Mouse (Mus musculus) layer of hippocampus, postnatal 10 days (tissue): ENCODE measurements around the gene Bloc1s5. TPM values are rescaled to one million over a fixed set of nuclear protein-coding genes. Genes with fewer than 3 reads are reported as not detected.
"Not testable (repeated sequence)": the region's sequence is repeated elsewhere in the genome, so short reads cannot be mapped to it uniquely, and the experiment has no call there.

Experiments used
- DNase-seq, 2 experiments: peaks; one replicate each; pipeline ENCODE4 v3.0.0; 2021; ENCODE audit warnings: low spot score in 2 of 2
- total RNA-seq, 2 experiments: library from RNA; stranded (reverse); gene quantifications; 2 replicates each; pipeline ENCODE4 v1.2.3; 2021

Bloc1s5 gene
- total RNA-seq, 2 experiments from 2014 or later: 11.1 to 12.3 TPM

DNA sequence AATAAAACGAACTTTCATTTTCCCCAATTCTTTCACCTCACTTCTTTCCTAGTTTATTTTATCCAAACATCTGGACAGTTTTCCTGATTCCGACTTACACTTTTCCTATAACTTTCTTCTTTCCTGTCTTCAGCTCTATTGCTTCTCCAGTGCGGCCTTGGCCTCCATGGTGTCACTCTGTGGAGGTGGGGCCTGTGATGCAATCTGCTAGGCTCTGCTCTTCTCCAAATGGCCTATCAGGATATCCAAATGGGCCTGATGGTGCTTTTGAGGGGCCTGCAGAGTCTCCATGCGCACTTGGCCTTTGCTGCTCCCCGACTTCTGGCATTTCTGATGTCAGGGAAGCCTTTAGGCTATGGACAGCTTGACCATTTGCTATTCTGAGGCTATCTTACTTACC is 11.6 kb downstream of the Bloc1s5 start:
- DNase-seq: no peak

DNA sequence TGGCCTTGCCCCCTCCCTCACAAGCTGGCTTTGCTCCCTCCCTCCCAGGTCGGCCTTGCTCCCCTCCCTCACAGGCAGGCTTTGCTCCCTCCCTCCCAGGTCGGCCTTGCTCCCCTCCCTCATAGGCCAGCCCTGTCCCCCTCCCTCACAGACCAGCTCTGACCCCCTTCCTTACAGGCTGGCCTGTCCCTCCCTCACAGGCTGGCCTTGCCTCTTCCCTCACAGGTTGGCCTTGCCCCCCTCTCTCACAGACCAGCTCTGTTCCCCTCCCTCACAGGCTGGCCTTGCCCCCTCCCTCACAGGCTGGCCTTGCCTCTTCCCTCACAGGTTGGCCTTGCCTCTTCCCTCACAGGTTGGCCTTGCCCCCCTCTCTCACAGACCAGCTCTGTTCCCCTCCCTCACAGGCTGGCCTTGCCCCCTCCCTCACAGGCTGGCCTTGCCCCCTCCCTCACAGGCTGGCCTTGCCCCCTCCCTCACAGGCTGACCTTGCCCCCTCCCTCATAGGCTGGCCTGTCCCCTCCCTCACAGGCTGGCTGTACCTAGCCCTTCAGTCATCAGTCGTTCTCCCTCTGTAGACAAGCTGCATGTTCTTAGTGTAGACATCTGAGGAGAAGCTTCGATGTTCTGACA is 16.8 kb downstream of the Bloc1s5 start:
- DNase-seq: not testable (repeated sequence)

DNA sequence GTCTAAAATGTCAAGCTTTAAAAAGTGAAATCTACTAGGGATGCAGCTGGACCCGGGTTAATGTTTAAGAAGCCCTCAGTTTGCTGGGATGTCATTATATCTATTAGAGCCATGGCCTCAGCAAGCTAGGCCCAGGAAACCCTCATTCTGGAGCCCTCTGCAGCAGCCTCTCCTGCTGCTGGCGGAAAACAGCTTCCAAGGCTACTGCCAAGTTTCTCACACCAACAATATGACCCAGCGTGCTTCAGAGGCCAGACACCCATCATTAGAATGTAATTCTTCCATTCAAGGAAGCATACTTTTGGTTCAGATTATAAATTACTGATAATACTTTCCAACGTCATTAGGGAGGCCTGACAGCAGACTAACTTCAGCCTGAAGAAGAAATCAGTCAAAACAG is 18.0 kb downstream of the Bloc1s5 start:
- DNase-seq: no peak

- no peak for DNase-seq
Observed at GRCm38 (mm10) chr13:38615656-38616055, 19.3 kb downstream of the Bloc1s5 start.

DNA sequence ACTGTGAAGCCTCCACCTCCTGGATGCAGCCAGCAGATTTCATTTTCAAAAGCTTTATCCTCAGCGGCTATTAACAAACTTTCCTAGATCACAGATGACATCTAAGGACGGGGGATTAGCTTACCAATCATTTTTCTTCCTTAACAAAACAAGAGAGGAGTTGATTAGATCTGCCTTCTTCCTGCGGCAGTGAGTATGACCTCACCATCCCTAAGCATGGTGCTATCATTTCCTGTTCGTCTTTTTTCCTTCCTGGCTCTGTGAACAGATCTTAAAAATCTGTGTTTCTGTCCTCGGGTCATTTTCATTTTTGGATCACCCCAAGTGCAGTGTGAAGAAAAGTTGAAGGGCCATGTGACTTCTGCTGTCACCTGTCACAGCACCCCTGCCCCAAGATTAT is 20.6 kb downstream of the Bloc1s5 start:
- DNase-seq: no peak

- no peak for DNase-seq
Observed at GRCm38 (mm10) chr13:38613583-38613982, 21.3 kb downstream of the Bloc1s5 start.

DNA sequence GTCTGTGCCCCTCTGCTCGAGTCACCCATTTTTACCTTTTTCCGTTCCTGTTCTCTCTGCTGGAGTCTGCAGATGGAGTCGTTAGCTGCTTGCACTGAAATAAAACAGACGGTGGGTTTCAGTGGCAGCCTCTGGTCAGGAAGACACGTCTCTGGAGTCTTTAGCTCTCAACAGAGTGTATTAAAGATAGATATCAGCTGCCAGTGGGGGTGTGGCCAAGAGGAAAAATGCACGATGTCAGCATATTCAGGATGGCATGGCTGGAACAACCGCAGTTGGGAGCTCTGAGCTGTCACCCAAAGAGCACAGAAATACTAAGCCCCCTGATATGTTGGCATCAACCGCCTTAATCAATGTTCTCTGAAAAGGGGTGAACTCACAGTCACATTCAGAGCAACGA is 22.3 kb downstream of the Bloc1s5 start:
- no peak for DNase-seq

DNA sequence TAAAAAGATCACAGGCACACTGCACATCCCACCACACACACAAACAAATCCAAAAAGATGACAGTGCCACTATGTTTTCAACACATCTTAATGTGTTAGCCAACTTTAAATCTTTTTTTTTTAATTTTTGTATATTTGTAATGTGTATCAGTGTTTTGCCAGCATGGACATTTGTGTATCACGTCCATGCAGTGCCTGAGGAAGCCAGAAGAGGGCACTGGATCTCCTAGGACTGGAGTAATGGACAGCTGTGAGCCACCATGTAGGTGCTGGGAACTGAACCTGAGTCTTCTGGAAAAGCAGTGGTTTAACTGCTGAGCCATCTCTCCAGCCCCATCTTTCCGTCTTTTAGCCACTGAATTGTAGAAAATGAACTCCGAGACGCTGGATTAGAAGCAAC is 22.7 kb downstream of the Bloc1s5 start:
- no peak for DNase-seq

DNA sequence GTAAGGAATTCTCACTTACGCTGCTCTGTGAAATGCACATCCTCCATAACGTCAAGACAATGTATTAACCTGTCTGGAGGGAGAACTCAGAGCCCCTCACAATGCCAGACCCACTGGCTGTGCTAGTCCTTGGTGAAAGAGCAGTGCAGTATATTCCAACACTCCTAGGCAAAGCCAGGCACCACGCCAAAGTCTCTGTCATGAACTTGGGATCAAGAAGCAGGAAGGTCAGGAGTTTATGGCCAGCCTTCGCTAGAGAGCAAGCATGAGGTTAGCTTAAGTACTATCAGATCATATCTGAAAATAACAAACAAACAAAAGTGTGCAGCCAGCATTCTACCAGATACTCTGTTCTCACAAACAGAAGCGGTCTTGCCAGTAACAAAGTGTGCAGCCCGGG is 24.6 kb downstream of the Bloc1s5 start:
- DNase-seq: no peak

DNA sequence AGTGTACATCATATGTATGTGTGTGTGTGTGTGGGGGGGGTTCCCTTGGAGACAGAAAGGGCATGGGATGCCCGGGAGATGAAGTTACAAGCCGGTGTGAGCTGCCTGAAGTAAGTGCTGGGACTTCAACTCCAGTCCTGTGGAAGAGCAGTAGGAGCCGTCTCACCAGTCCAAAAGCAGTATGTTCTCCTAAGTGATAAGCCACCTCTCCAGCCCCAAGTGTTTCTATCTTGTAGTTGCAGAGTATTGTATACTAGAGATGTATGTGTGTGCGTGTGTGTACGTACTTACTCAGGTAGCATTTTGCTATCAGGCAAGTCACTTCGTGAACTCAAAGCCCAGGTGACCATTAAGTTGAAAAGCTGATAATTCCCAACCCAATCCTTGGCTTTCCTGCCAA is 27.8 kb downstream of the Bloc1s5 start:
- no peak for DNase-seq

DNA sequence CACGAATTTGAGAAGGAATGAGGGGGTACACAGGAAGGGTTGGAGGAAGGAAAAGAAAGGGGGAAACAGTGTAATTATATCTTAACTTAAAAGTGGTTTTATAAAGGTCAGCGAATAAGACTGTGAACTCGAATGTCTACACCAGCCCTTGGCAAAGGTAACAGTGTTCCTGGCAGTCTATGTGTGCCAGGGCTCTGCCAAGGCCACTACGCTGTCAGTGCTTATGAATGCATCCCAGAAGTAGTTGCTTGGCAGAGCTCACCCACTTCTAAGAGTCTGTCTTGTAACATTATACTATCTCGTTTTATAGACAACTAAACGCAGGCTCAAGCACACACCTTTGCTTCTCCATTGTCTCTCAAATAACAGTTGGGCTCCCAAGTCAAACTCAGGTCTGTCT is 29.6 kb downstream of the Bloc1s5 start:
- DNase-seq: no peak

DNA sequence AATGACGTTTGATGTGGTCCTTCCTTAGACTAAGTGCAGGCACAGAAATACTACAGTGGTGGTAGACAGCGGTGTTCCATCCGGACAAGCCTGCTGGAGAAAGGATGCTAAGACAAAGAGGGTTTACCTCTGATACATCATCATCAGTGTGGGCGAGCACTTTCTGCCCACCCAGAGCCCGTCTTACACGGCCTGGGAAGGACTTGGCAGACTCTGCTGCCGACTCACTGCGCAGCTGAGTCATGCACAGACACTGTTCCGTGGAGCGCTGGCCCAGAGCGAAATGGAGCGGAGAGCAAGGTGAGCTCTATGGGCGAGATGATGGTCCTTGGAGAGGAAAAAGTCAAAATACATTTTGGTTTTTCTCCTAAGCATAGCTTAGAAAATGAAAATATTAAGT is 31.9 kb downstream of the Bloc1s5 start:
- DNase-seq: no peak

DNA sequence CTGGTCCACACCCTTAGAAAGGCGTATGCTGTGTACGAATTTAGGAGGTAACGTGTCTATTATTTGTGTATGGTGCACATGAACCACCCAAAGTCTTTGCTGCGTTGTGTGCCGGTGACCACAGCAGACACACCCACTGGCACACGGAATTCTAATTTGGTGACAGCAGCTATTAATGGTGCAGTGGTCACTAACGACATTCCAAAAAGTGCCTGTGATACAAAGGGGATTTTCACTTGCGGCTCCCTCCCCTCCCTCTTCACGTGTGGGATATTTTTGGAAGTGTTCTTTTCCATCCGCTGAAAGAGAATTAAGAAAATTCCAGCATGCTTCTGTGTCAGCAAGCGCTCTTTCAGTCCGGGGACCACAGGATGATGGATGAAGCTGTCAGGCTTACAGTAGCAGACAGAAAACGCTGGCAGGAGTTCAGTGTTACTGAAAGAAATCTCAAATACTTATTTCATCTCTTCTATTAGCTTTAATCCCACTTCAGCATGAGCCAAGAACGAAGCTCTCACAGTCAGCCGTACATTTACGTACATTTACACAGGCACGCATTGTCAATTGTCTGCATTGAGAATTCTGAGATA is 32.6 kb downstream of the Bloc1s5 start:
- DNase-seq: no peak

DNA sequence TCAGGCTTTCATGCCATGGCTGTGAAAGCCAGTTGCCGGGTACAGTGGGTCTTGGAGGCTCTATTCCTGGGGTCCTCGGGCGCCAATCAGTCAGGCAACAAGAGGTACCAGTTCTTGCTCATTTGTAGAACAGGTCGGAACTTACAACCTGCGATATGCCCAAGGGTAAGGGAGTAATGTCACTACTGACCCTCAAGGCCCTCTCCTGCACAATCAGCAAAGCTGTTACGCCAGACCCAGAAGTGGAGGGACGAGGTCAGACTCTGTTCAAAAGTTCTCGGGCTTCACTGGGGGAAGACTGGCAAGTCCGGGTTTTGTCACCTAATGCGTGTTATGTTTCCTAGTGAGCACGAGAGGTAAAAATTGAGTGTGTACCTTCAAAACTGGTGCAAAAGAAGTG is 34.1 kb downstream of the Bloc1s5 start:
- no peak for DNase-seq

DNA sequence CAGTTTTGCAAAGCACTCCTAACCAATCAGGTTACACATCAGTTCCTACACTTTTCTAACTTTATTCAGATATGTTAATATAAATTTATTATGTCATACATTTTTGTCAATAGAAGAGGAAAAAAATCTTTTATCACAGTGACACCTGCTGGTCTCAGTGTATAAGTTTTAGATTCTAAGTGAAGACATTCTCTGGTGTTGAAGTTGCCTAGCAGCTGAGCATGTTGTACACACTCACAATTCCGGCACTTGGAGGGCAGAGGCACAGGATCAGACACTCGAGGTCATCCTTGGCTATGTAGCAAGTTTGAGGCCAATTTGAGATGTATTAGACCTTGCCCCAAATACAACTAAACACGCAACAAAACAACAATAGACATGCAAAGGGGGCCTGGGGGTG is 37.8 kb downstream of the Bloc1s5 start:
- no peak for DNase-seq

DNA sequence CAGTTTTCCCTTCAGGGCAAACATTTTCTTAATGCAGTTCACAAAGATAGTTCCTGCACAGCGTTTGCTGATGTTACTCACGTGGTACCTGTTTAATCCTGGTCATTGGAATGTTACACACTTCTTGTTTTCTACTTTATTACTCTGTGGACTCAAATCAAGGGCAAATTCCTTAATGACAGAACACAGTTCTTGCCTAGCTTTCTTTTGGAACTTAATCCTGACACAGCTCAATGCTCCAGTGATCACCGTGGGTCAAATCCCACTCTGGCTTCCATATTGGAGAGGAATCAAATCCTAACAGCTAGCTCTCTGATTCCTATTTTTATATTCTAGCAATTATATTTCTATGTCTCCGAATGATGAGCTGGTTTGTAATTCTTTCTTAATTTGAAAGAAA is 38.4 kb downstream of the Bloc1s5 start:
- DNase-seq: no peak

GRCm38 (mm10) chr13:38593114-38593513 is 41.8 kb downstream of the Bloc1s5 start:
- DNase-seq: no peak

DNA sequence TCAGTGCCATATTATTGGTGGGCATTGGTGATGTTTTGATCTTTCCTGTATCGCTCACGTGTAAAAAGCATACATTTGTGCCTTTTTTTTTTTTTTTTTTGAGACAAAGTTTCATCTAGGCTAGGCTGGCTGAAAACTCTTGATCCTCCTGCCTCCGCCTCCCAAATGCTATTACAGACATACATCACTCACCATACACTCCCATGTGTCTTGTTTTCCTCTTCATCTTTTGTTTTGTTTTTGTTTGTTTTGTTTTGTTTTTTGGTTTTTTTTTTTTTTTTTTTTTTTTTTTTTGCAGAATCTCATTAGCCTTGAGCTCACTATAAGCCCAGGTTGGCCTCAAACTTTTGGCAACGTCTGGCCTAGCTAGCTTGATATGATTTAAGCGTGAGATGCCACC is 47.6 kb downstream of the Bloc1s5 start:
- no peak for DNase-seq

DNA sequence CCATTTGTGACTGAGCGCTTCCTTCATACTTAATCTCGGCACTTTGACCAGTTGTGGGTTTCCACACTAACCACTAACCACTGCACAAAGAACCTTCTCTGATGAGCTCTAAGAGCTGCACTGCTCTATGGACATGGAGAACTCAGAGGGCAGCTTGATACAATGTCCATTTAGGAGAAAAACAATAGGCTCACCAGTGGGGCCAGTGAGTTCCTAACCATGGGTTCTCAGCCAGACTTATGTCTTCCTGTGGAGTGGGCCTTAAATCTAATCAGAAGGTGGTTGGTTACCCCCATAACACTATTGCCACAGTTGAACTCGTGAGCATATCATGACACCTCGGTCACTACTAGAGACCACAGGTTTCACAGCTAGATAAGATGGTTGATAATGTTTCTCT is 48.5 kb downstream of the Bloc1s5 start:
- DNase-seq: no peak

- no peak for DNase-seq
Observed at GRCm38 (mm10) chr13:38582768-38583167, 52.1 kb downstream of the Bloc1s5 start.

DNA sequence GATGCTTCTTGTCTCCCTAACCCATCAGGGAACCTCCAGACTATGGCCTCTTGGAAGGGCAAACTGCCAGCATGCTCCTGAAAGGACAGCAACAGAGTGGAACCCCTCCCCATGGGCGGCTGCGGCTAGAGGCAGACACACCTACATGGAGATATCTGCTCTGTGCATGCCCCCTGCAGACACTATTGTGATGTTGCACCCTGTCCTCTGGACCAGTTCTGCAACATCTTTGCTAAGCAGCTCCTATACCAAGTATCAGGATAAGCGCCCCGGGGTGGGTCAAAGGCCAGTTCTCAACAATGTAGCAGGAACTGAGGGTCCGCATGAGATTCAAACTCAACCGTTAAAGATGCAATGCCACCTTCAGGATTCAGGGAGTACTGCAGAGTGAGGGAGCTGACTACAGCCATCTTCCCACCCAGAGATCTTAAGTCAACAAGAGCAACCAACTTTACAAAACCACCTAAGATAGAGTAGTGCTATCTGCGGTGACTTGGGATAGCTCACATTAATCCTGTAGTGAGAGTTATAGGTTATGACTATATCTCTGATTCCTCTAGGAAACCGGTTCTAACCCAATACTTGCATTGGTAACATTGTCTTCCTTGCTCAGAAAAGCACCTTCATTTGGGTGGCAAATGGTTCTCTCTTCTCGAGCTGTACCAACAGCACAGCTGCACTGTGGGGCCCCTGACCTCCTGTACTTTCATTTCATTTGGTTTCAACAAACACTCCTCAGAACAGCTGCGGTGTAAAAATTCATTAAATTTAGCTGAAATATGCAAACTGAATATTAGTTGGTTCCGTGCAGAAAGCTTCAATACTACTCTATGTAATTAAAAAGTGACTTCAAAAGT is 54.1 kb downstream of the Bloc1s5 start:
- DNase-seq: peak; percentile 29 to 56

DNA sequence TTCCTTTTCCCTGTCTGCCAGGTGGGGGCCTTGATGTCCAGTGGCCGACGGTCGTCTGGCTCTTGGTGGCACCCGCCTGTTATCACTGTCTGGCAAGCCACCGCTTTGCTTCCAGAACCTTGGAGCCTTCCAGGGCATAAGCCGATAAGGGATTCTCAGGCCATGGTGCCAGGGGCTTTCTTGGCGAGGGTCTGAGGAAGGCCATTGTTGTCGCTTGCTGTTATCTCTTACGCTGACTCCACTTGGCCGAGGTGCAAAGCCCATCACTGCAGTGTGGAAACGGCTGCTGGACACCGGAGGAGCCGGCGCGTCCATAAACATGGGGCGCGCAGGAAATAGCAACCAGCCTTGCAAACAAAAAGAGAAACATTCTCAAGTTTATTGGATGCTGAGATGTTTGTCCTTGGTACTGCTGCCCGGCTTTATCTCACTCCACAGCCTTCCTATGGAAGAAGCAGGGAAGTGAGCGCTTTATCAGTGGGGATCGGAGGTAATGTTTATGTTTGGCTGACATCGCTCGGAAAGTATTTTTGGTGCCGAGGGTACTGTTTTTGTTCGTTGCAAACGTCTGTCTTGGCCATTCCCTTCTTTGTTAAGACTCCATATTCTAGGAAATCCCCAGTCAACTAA is 54.8 kb downstream of the Bloc1s5 start:
- no peak for DNase-seq
